Mouse (Mus musculus): ENCODE measurements around the gene Npc2. TPM values are rescaled to one million over a fixed set of nuclear protein-coding genes. Genes with fewer than 3 reads are reported as not detected.

Npc2 gene
- total and polyA plus RNA-seq, 3 experiments, result 73.4 to 98.5 (median 89.0) TPM

DNA sequence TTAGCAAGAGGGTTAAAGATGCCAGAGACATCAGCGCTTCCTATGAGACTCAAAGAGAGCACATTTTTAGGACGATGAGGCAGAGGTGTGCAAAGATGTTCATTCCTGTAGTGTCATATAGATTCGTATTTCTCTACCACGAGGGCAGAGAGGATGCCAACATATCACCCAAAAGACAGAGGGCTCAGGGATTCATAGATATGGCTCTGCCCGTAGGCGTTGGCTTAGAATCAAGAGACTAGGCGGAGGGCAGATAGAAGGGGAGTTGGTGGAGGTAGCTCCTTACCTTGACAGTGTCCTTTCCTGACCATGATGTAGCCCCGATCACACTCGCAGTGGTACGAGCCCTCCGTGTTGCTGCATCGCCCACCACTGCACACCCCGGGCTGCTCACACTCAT lies 26.1 kb upstream of the Npc2 start:
- H3K36me3 ChIP-seq (replicated peaks in 1 of 2; ENCODE audit: control insufficient read depth in 1 of 2, insufficient read depth in 1 of 2, low read length in 1 of 2), result no peaks in the 10 kb centered on the region
- H3K27ac ChIP-seq (ENCODE audit: insufficient read depth, low read depth), result no peak overlapping the region
- H3K79me2 ChIP-seq (replicated peaks; ENCODE audit: control insufficient read depth, extremely low read depth, insufficient read depth, poor library complexity, severe bottlenecking), result no peaks in the 10 kb centered on the region
- H3K4me1 ChIP-seq (ENCODE audit: control insufficient read depth in 1 of 2, insufficient read depth in 2 of 2), result peaks cover 19 to 27% of the 10 kb centered on the region in 2 experiments
- in situ Hi-C loops (cut with MboI; ENCODE audit: low pct_ligation_motif_present, low pct_unique_long_range_greater_than_20kb, low sequenced_read_pairs), result no loop called here
- H3K4me3 ChIP-seq (replicated peaks in 1 of 3; ENCODE audit: low read depth in 2 of 3, low read length in 2 of 3, poor library complexity in 1 of 3), result no peak overlapping the region
- no peak overlapping the region for H3K4me2 ChIP-seq (ENCODE audit: insufficient read depth, low read depth, poor library complexity, severe bottlenecking)
- H3K27me3 ChIP-seq (replicated peaks), result peaks cover 26% of the 10 kb centered on the region
- no peaks in the 10 kb centered on the region for H3K9me3 ChIP-seq (replicated peaks; ENCODE audit: low read length)
- no peak overlapping the region for H3K9ac ChIP-seq (ENCODE audit: insufficient read depth, low read depth)
- no peak for DNase-seq (ENCODE audit: extremely low read depth)
- dilution Hi-C loops (cut with MboI; ENCODE audit: extremely low pct_ligation_motif_present, extremely low pct_unique_long_range_greater_than_20kb, low sequenced_read_pairs), result no loop called here
- TF ChIP-seq CHD1 (IDR thresholded peaks at IDR 0.05; ENCODE audit: low read depth, low read length) (no peak), BHLHE40 (IDR thresholded peaks at IDR 0.05; ENCODE audit: low read depth, low read length) (no peak), SIN3A (IDR thresholded peaks at IDR 0.05; ENCODE audit: low read length) (no peak), KAT2A (IDR thresholded peaks at IDR 0.05; ENCODE audit: insufficient replicate concordance, low read length) (no peak), JUN (IDR thresholded peaks at IDR 0.05; ENCODE audit: insufficient read depth, low read depth, low read length) (no peak), MAFK (IDR thresholded peaks at IDR 0.05; ENCODE audit: insufficient replicate concordance, low read length) (no peak), TCF12 (IDR thresholded peaks at IDR 0.05; ENCODE audit: low read depth, low read length) (no peak), RCOR1 (conservative IDR thresholded peaks at IDR 0.05; ENCODE audit: low read depth, low read length) (no peak), ZC3H11A (IDR thresholded peaks at IDR 0.05; ENCODE audit: low read depth, low read length) (no peak), CHD2 (IDR thresholded peaks at IDR 0.05; ENCODE audit: low read length) (no peak)

DNA sequence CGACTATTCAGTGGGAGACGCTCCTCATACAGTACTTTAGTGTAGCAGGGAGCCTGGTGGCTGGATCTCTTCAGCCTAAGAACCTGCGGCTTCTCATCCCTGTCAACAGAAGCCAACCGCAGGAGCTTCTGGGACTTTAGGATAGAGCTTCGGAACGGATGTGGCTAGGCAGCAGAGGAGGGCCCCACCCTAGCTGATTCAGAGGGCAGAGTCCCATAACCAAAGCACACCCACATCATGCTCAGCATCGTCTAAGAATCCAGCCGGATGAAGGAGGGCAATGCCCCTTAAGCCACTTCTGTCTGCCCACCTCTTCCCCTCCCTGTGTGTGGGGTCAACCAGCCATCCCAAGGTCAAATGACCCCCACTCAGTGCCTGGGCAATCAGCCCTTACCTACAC lies 21.7 kb upstream of the Npc2 start:
- dilution Hi-C loops (cut with MboI; ENCODE audit: extremely low pct_ligation_motif_present, extremely low pct_unique_long_range_greater_than_20kb, low sequenced_read_pairs), result no loop called here
- Histone ChIP-seq H3K9me3 (replicated peaks; ENCODE audit: low read length) (no peaks in the 10 kb centered on the region), H3K27ac (ENCODE audit: insufficient read depth, low read depth) (no peak overlapping the region), H3K79me2 (replicated peaks; ENCODE audit: control insufficient read depth, extremely low read depth, insufficient read depth, poor library complexity, severe bottlenecking) (no peaks in the 10 kb centered on the region), H3K36me3 (replicated peaks in 1 of 2; ENCODE audit: control insufficient read depth in 1 of 2, insufficient read depth in 1 of 2, low read length in 1 of 2) (no peaks in the 10 kb centered on the region), H3K9ac (ENCODE audit: insufficient read depth, low read depth) (no peak overlapping the region), H3K27me3 (replicated peaks) (peaks cover 23% of the 10 kb centered on the region), H3K4me1 (ENCODE audit: control insufficient read depth in 1 of 2, insufficient read depth in 2 of 2) (no peaks in the 10 kb centered on the region), H3K4me3 (replicated peaks in 1 of 3; ENCODE audit: low read depth in 2 of 3, low read length in 2 of 3, poor library complexity in 1 of 3) (no peak overlapping the region), H3K4me2 (ENCODE audit: insufficient read depth, low read depth, poor library complexity, severe bottlenecking) (no peak overlapping the region)
- TF ChIP-seq NELFE (IDR thresholded peaks at IDR 0.05; ENCODE audit: low read depth, low read length), result no peak
- TF ChIP-seq KAT2A (IDR thresholded peaks at IDR 0.05; ENCODE audit: insufficient replicate concordance, low read length), result no peak
- in situ Hi-C loops (cut with MboI; ENCODE audit: low pct_ligation_motif_present, low pct_unique_long_range_greater_than_20kb, low sequenced_read_pairs), result no loop called here
- DNase-seq (ENCODE audit: extremely low read depth), result no peak

GRCm38 (mm10) chr12:84792629-84793028 lies 19.7 kb upstream of the Npc2 start:
- Histone ChIP-seq H3K79me2 (replicated peaks; ENCODE audit: control insufficient read depth, extremely low read depth, insufficient read depth, poor library complexity, severe bottlenecking) (no peaks in the 10 kb centered on the region), H3K4me1 (ENCODE audit: control insufficient read depth in 1 of 2, insufficient read depth in 2 of 2) (no peaks in the 10 kb centered on the region), H3K4me3 (replicated peaks in 1 of 3; ENCODE audit: low read depth in 2 of 3, low read length in 2 of 3, poor library complexity in 1 of 3) (no peak overlapping the region), H3K9ac (ENCODE audit: insufficient read depth, low read depth) (no peak overlapping the region), H3K27me3 (replicated peaks) (peaks cover 21% of the 10 kb centered on the region), H3K36me3 (replicated peaks in 1 of 2; ENCODE audit: control insufficient read depth in 1 of 2, insufficient read depth in 1 of 2, low read length in 1 of 2) (no peaks in the 10 kb centered on the region), H3K27ac (ENCODE audit: insufficient read depth, low read depth) (no peak overlapping the region), H3K4me2 (ENCODE audit: insufficient read depth, low read depth, poor library complexity, severe bottlenecking) (no peak overlapping the region), H3K9me3 (replicated peaks; ENCODE audit: low read length) (no peaks in the 10 kb centered on the region)
- dilution Hi-C loops (cut with MboI; ENCODE audit: extremely low pct_ligation_motif_present, extremely low pct_unique_long_range_greater_than_20kb, low sequenced_read_pairs) (no loop called here), in situ Hi-C loops (cut with MboI; ENCODE audit: low pct_ligation_motif_present, low pct_unique_long_range_greater_than_20kb, low sequenced_read_pairs) (no loop called here)
- TF ChIP-seq ELF1 (IDR thresholded peaks at IDR 0.05; ENCODE audit: low read depth, low read length) (no peak), ZKSCAN1 (IDR thresholded peaks at IDR 0.05; ENCODE audit: borderline replicate concordance, low read depth, low read length) (no peak), SIN3A (IDR thresholded peaks at IDR 0.05; ENCODE audit: low read length) (no peak), CHD2 (IDR thresholded peaks at IDR 0.05; ENCODE audit: low read length) (no peak), MAX (IDR thresholded peaks at IDR 0.05; ENCODE audit: low read length) (no peak)
- DNase-seq (ENCODE audit: extremely low read depth), result no peak

Data from CH12.LX (cell line).